Comparison of ENCODE assay signal across 11 mouse cellular contexts in the genomic region with DNA sequence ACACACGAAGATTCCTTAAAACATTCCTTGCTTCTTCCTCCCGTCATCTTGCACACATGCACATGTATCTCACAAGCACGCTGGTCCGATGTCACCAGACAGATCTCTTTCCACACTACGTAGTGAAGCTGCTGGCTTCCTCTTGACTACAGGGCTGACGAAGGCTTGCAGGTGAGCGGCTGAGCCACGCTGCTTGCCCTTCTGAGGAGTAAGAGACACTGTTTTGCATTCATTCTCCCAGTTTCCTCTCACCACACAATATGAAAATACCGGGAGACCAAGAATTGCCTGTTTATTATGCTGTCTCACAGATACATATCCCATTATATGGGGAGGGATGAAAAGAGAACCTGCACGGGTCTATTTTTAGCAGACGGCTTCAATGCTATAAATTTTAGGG.
DNase-seq lines count a peak whose midpoint lies in the region; ATAC-seq and TF ChIP-seq lines count a peak whose summit lies in the region.
"Had no signal": no experiment of that assay in that cellular context is flagged by ENCODE, and none has a peak within 500 bp of the region (broad histone marks: within the 10 kb centered on the region; RNA-seq: fewer than 3 reads in every experiment).

No protein-coding gene starts in this region.

- WGBS in kidney, embryonic 16.5 days, result 2% methylated on average over 11 of the region's 11 CpGs
- WGBS in embryonic facial prominence, embryonic 13.5 days, result 1% methylated on average over 11 of the region's 11 CpGs
- WGBS in hindbrain, embryonic 16.5 days, result 4% methylated on average over 11 of the region's 11 CpGs
- WGBS in midbrain, postnatal 0 days, result 5% methylated on average over 11 of the region's 11 CpGs

- no peak overlapping the region for H3K9ac ChIP-seq in kidney, embryonic 16.5 days (replicated peaks; ENCODE audit: low read length)
- no peak overlapping the region for H3K9ac ChIP-seq in embryonic facial prominence, embryonic 13.5 days
- H3K9ac ChIP-seq in hindbrain, embryonic 16.5 days (ENCODE audit: low read depth, low read length), result 0 out of 2 replicates have a peak overlapping the region, but pooled peaks have one; percentile 46
- no peak overlapping the region for H3K9ac ChIP-seq in midbrain, postnatal 0 days (replicated peaks; ENCODE audit: low read length, poor library complexity, severe bottlenecking)
- H3K9ac ChIP-seq: liver, embryonic 15.5 days had no signal

- DNase-seq in kidney, postnatal 10 days, result no peak
- no peak for DNase-seq in midbrain, postnatal 0 days (ENCODE audit: low spot score)
- DNase-seq in frontal cortex, postnatal 36 days (ENCODE audit: low spot score in 2 of 2), result no peak
- DNase-seq in T-cell, adult 2 months (ENCODE audit: low spot score), result no peak
- DNase-seq: thymus, adult 18-20 months had no signal

- no peak for ATAC-seq in kidney, embryonic 16.5 days (ENCODE audit: low FRiP score, low TSS enrichment)
- ATAC-seq in embryonic facial prominence, embryonic 13.5 days (ENCODE audit: insufficient number of reproducible peaks, insufficient read depth, low FRiP score, low TSS enrichment, low read depth), result no peak
- ATAC-seq in hindbrain, embryonic 16.5 days, result no peak
- ATAC-seq in midbrain, postnatal 0 days (ENCODE audit: low FRiP score), result peak; percentile 27; the same call in 1 of the 2 replicates
- no peak for ATAC-seq in inflammation-experienced regulatory T-cells, adult 6 months

- H3K4me3 ChIP-seq in kidney, embryonic 16.5 days (ENCODE audit: low read length), result peak overlapping the region; percentile 31
- peak overlapping the region; percentile 26 for H3K4me3 ChIP-seq in embryonic facial prominence, embryonic 13.5 days
- peak overlapping the region; percentile 23 for H3K4me3 ChIP-seq in hindbrain, embryonic 16.5 days (ENCODE audit: low read length)
- peak overlapping the region; percentile 20; the same call in 1 of the 2 replicates for H3K4me3 ChIP-seq in midbrain, postnatal 0 days (ENCODE audit: low read depth, low read length)
- H3K4me3 ChIP-seq: erythroblast, embryonic 14.5 days; liver, embryonic 15.5 days had no signal

- no peaks in the 10 kb centered on the region for H3K9me3 ChIP-seq in kidney, embryonic 16.5 days (ENCODE audit: low read length)
- H3K9me3 ChIP-seq in embryonic facial prominence, embryonic 13.5 days, result no peaks in the 10 kb centered on the region
- no peaks in the 10 kb centered on the region for H3K9me3 ChIP-seq in hindbrain, embryonic 16.5 days (ENCODE audit: control insufficient read depth, low read length)
- H3K9me3 ChIP-seq in midbrain, postnatal 0 days (ENCODE audit: low read length), result no peaks in the 10 kb centered on the region
- H3K9me3 ChIP-seq: liver, embryonic 15.5 days had no signal

- no peak for TF ChIP-seq CTCF in midbrain, postnatal 0 days (IDR thresholded peaks at IDR 0.05)

- H3K27ac ChIP-seq in kidney, embryonic 16.5 days (ENCODE audit: low read length), result no peak overlapping the region
- no peak overlapping the region for H3K27ac ChIP-seq in embryonic facial prominence, embryonic 13.5 days
- H3K27ac ChIP-seq in hindbrain, embryonic 16.5 days (ENCODE audit: low read depth, low read length), result no peak overlapping the region
- no peak overlapping the region for H3K27ac ChIP-seq in midbrain, postnatal 0 days (ENCODE audit: low read depth, low read length)
- H3K27ac ChIP-seq: liver, embryonic 15.5 days had no signal

- H3K36me3 ChIP-seq in kidney, embryonic 16.5 days (ENCODE audit: insufficient read depth, low read length), result no peaks in the 10 kb centered on the region
- no peaks in the 10 kb centered on the region for H3K36me3 ChIP-seq in embryonic facial prominence, embryonic 13.5 days
- H3K36me3 ChIP-seq in hindbrain, embryonic 16.5 days (ENCODE audit: control insufficient read depth, insufficient read depth, low read length), result no peaks in the 10 kb centered on the region
- H3K36me3 ChIP-seq in midbrain, postnatal 0 days (ENCODE audit: insufficient read depth, low read length), result no peaks in the 10 kb centered on the region
- H3K36me3 ChIP-seq: liver, embryonic 15.5 days had no signal

- H3K4me1 ChIP-seq in kidney, embryonic 16.5 days (ENCODE audit: insufficient read depth, low read length), result peaks cover 12% of the 10 kb centered on the region
- H3K4me1 ChIP-seq in embryonic facial prominence, embryonic 13.5 days, result peaks cover 21% of the 10 kb centered on the region
- peaks cover 14% of the 10 kb centered on the region for H3K4me1 ChIP-seq in hindbrain, embryonic 16.5 days (ENCODE audit: control insufficient read depth, insufficient read depth, low read depth, low read length)
- H3K4me1 ChIP-seq in midbrain, postnatal 0 days (ENCODE audit: insufficient read depth, low read length), result no peaks in the 10 kb centered on the region; the same call in 1 of the 2 replicates
- H3K4me1 ChIP-seq: liver, embryonic 15.5 days had no signal

- peaks cover 75% of the 10 kb centered on the region for H3K27me3 ChIP-seq in kidney, embryonic 16.5 days (ENCODE audit: insufficient read depth, low read length)
- H3K27me3 ChIP-seq in embryonic facial prominence, embryonic 13.5 days, result peaks cover 94% of the 10 kb centered on the region
- H3K27me3 ChIP-seq in hindbrain, embryonic 16.5 days (replicated peaks; ENCODE audit: control insufficient read depth, insufficient read depth, low read length), result peaks cover 26% of the 10 kb centered on the region
- peaks cover 22% of the 10 kb centered on the region for H3K27me3 ChIP-seq in midbrain, postnatal 0 days (ENCODE audit: insufficient read depth, low read length)

- peak overlapping the region; percentile 50 for H3K4me2 ChIP-seq in kidney, embryonic 16.5 days (replicated peaks; ENCODE audit: low read depth, low read length)
- peak overlapping the region; percentile 44 for H3K4me2 ChIP-seq in embryonic facial prominence, embryonic 13.5 days
- H3K4me2 ChIP-seq in hindbrain, embryonic 16.5 days (ENCODE audit: low read length), result peak overlapping the region; percentile 50
- H3K4me2 ChIP-seq in midbrain, postnatal 0 days (ENCODE audit: low read depth, low read length, poor library complexity, severe bottlenecking), result peak overlapping the region; percentile 46
- H3K4me2 ChIP-seq: liver, embryonic 15.5 days had no signal
